Mouse (Mus musculus): ENCODE results near the gene Bnipl.

GRCm38 (mm10) chr3:95284062-95284461, 33.1 kb upstream of the Bnipl start:
- TF ChIP-seq CTCF (IDR thresholded peaks at IDR 0.05; ENCODE audit: borderline replicate concordance, extremely low read depth, insufficient read depth, insufficient read length) (no peak), POLR2A (IDR thresholded peaks at IDR 0.05; ENCODE audit: borderline replicate concordance, extremely low read depth, insufficient read depth, insufficient read length, poor library complexity, severe bottlenecking) (no peak)

Data from brain, embryonic 14.5 days (tissue).